Mouse (Mus musculus) natural killer cell, adult 2 months (primary cell): Measurements from ENCODE around the gene Rgs6.

ENCODE experiments used
- DNase-seq, 2 experiments: peaks; one replicate each; pipeline ENCODE4 v3.0.0; 2022; ENCODE audit warnings: low spot score in 2 of 2

Rgs6 gene

DNA sequence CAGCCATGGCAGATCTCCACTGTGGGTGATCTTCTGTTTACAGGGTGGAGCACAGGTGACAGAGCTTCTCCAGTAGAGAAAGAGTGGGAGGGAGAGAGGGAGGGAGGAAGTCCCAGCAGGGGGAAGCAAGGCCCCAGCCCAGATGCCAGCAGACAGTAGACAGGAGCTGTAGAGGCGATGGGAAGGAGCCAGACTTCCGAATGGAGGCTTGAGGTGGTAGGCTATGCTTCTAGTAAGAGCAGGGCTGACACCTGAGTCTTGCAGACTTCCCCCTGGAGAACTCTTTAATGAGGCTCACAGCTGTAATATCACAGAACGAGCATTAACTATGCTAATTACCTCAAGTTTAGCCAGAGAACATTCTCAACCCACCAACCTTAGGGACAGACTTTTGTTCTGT lies 613.6 kb downstream of the Rgs6 start:
- DNase-seq: no peak

DNA sequence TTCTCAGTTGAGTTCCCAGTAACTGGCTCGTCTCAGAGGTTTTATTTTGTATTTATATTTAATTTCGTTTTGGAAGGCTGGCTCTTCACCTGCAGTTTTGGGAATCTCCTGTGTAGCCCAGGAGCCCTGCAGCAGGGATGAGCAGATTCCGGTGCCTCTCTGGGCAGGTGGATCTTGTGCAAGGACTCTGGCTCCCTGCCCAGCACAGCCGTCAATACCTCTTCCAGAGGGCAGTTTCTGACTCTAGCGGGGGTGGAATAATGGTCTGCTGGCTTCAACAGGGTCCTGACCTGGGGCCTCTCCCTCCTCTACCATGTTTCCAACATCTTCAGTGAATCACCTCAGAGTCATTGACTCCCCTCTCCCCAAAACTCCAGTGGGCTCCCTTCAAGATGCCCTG lies 616.3 kb downstream of the Rgs6 start:
- DNase-seq: no peak

DNA sequence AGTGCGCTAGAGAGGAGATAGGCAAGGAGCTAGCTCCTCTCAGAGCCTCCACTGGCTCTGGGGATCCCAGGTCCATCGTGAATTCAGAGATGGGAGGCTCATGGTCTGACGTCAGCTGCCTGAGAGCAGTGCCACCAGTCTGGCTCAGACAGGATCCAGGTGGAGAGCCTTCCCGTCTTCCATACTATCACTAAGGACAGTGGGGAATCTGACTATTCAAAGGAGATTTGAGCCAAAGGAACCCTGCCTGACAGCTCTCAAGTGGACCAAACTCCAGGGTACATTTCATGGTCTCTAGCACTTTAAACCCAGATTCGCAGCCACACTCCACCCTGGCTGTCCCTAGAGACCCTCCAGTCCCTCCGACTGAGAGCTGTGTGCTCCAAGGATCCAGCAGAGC lies 618.8 kb downstream of the Rgs6 start:
- DNase-seq: no peak

DNA sequence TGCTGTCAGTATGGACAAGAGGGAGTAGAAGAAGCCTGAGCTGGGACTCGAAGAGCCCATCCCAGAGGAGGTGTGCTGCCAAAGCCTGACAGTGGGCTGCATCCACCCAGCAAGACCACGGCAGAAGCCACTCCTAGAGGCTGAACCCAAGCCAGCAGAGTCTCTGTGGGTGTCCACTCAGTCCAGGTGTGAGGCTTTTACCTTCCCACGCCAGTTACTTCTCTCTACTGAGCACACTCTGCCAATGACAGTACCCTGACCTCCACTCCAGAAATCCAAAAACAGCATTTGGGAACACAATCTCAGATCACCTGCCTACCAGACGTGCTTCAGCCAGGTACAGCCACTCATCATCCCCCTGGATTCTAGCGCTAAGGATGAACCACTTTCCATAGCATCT lies 619.4 kb downstream of the Rgs6 start:
- no peak for DNase-seq

DNA sequence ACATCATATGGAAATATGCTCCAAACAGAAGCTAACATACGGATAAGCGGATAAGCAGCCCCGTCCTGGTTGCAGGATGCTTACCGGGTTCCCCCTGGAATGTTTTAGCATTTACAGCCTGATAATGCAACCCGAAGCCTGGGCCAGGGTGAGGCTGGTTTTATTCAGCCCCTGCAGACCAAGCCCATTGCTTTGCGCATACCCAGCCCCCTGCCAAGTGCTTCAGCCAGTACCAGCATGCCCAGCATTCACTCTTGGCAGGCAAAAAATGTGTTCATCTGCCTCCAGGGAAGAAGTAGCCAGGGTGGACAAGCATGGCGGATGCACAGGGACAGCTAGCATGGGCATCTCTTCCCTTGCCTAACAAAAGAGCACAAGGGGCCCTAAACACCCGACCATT lies 619.9 kb downstream of the Rgs6 start:
- no peak for DNase-seq

DNA sequence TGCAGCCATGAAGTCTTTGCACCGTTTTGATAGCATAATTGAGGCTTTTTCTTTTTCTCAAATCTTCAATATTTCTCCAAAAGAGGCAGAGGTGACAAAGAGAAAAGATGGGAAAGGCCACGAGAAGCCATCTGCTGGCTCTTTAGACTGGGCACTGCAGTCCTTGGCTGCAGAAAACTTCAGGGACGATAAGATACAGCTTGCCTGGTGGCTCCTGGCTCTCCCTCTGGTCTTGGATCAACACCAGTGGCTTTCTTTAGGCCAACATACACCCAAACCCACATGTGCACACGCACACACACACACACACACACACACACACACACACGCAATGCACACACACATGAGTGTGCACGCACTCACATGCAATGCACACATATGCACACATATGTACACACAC lies 620.7 kb downstream of the Rgs6 start:
- DNase-seq: no peak

DNA sequence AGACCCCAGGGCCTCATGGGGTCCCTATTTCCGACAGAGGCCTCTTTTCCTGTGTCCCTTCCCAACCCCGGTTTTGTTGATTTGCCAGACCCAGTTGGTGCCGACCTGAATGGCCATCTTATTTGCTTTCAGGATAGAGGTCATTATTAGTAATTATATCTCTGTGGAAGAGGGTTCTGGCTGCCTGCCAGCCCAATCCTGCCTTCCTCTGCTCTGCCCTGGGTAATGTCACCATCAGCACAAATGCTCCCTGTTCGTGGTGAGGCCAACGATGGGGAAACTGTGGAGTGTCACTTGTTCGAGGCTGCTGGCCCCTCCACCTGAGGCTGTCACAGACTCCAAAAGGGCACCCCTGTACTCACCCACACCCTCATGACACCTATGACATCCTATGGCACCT lies 621.4 kb downstream of the Rgs6 start:
- no peak for DNase-seq

DNA sequence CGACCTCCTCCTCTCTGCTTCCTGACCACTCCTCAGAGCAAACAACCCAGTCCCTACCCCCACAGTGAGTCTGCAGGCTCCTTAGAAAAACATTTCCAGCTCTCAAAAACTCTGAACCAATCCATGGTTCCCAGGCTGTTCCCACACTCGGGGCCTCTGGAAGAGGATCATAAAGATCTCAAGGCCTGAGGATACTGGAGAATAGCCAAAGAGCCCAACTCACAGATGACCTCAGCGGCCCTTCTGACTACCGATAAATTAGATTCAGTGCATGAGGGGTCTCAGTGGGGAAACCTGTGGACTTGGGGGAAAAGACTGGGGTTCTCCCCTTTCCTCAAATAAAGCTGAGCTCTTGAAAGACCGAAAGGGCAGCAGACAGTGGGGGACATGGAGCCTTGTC lies 622.2 kb downstream of the Rgs6 start:
- DNase-seq: no peak

DNA sequence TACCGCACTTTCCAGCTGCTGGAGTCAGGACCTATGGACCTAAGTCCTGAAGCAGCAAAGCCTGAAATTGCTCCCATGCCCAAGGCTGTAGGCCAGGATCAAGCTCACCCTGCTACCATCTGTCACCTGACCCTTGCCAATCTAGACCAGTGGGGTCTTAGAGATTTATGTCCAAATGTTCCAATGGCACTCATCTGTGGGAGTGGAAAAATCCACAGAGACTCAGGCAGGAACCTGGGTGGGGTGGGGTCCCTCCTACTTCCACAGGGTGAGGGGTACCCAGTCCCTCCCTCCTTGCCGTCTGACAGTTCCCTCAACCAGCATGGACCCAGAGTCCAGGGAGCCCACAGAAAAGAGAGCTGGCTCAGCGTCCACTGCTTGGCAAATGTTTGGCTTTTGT lies 622.6 kb downstream of the Rgs6 start:
- DNase-seq: no peak

DNA sequence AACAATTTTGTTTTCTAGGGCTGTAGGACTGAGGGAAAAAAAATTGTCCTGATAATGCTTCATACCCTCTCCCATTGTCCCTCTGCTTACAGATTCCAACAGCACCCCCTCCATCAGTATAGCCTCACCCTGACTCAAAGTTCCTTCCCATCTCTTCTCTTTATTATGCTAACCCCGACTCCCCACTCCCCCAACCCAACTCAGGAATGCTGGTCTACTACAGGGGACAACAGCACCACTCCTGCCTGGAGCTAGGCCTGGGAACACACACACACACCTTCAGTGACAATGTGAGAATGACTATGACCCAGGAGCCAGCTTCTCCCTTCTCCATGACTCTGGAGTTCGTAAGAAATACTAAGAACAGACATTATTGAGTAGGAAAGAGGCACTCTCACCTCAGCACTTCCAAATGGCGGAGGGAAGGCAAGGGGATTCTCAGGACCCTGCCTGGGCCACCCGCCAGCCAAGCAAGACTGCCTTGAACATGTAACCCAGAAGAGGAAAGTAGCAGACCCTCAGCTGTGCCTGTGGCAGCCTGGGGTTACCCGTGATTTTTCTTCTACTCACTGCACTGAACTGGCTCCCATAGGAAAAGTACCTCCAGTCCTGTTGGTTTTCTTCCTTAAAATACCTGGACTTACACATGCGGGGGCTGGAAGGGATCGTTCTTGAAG lies 623.2 kb downstream of the Rgs6 start:
- no peak for DNase-seq
